Mouse (Mus musculus) embryonic fibroblast, embryonic 13.5 days (primary cell): ENCODE results near the gene Sprr2a3. TPM values are rescaled to one million over a fixed set of nuclear protein-coding genes. Genes with fewer than 3 reads are reported as not detected.
"Not testable (repeated sequence)": the region's sequence is repeated elsewhere in the genome, so short reads cannot be mapped to it uniquely, and the experiment has no call there.

Experiments used
- H3K27ac ChIP-seq: 2 replicates; pipeline ENCODE4 v1.5.1; 2012; ENCODE audit warnings: low read length, control low read depth, inconsistent platforms; ENCODE audit not compliant: insufficient read depth
- H3K4me1 ChIP-seq: 2 replicates; pipeline ENCODE4 v1.6.1; 2011; ENCODE audit warnings: low read length; ENCODE audit not compliant: control insufficient read depth, insufficient read depth
- H3K4me3 ChIP-seq: 2 replicates; pipeline ENCODE4 v1.5.1; 2011; ENCODE audit warnings: mild to moderate bottlenecking, control low read depth, low read length; ENCODE audit not compliant: insufficient read depth
- polyA plus RNA-seq: library from polyadenylated mRNA; stranded (reverse); fragments of >200 nt; gene quantifications from 2 replicates; pipeline ENCODE4 v1.2.4, GENCODE M21; 2011; ENCODE audit warnings: low read depth; ENCODE audit not compliant: missing spikeins, insufficient read length

Gene Sprr2a3
- polyA plus RNA-seq, result not detected in 2 replicates

- not testable (repeated sequence) for H3K4me3 ChIP-seq, H3K4me1 ChIP-seq, H3K27ac ChIP-seq
These were observed at the start of gene Sprr2a3 for GRCm38 (mm10) chr3:92285101-92285500. Sprr2a3 (plus strand) TSS chr3:92285417.

- H3K27ac ChIP-seq, H3K4me3 ChIP-seq, H3K4me1 ChIP-seq: not testable (repeated sequence)
These were observed 48.6 kb upstream of the Sprr2a3 start for GRCm38 (mm10) chr3:92236463-92237189.

GRCm38 (mm10) chr3:92238736-92239135, 46.5 kb upstream of the Sprr2a3 start:
- H3K4me1 ChIP-seq, H3K4me3 ChIP-seq: not testable (repeated sequence)

GRCm38 (mm10) chr3:92239197-92239596, 46.0 kb upstream of the Sprr2a3 start:
- H3K4me3 ChIP-seq, H3K27ac ChIP-seq, H3K4me1 ChIP-seq: not testable (repeated sequence)

More at GRCm38 (mm10) chr3:92238736-92239135, 46.5 kb upstream of the Sprr2a3 start:
- H3K27ac ChIP-seq, result not testable (repeated sequence)

GRCm38 (mm10) chr3:92244833-92245232, 40.4 kb upstream of the Sprr2a3 start:
- not testable (repeated sequence) for H3K4me3 ChIP-seq, H3K27ac ChIP-seq, H3K4me1 ChIP-seq

GRCm38 (mm10) chr3:92246245-92246644, 39.0 kb upstream of the Sprr2a3 start:
- H3K4me3 ChIP-seq, H3K27ac ChIP-seq, H3K4me1 ChIP-seq: not testable (repeated sequence)

- H3K27ac ChIP-seq, result not testable (repeated sequence)
These were observed 36.7 kb upstream of the Sprr2a3 start for GRCm38 (mm10) chr3:92248494-92248893.

GRCm38 (mm10) chr3:92250450-92250849, 34.8 kb upstream of the Sprr2a3 start:
- H3K27ac ChIP-seq, H3K4me1 ChIP-seq, H3K4me3 ChIP-seq: not testable (repeated sequence)

More at GRCm38 (mm10) chr3:92248494-92248893, 36.7 kb upstream of the Sprr2a3 start:
- H3K4me3 ChIP-seq, H3K4me1 ChIP-seq: not testable (repeated sequence)

- not testable (repeated sequence) for H3K27ac ChIP-seq, H3K4me1 ChIP-seq, H3K4me3 ChIP-seq
These were observed 31.4 kb upstream of the Sprr2a3 start for GRCm38 (mm10) chr3:92253860-92254259.

- H3K27ac ChIP-seq, H3K4me3 ChIP-seq, H3K4me1 ChIP-seq: not testable (repeated sequence)
These were observed 26.7 kb upstream of the Sprr2a3 start for GRCm38 (mm10) chr3:92258526-92258925.

GRCm38 (mm10) chr3:92263462-92263861, 21.8 kb upstream of the Sprr2a3 start:
- H3K4me3 ChIP-seq, H3K4me1 ChIP-seq, H3K27ac ChIP-seq: not testable (repeated sequence)

GRCm38 (mm10) chr3:92271414-92271985, 13.7 kb upstream of the Sprr2a3 start:
- H3K4me1 ChIP-seq, H3K4me3 ChIP-seq, H3K27ac ChIP-seq: not testable (repeated sequence)

GRCm38 (mm10) chr3:92273504-92273903, 11.7 kb upstream of the Sprr2a3 start:
- not testable (repeated sequence) for H3K4me3 ChIP-seq, H3K4me1 ChIP-seq

GRCm38 (mm10) chr3:92274018-92274417, 11.2 kb upstream of the Sprr2a3 start:
- H3K4me1 ChIP-seq, H3K4me3 ChIP-seq, H3K27ac ChIP-seq: not testable (repeated sequence)

More at GRCm38 (mm10) chr3:92273504-92273903, 11.7 kb upstream of the Sprr2a3 start:
- not testable (repeated sequence) for H3K27ac ChIP-seq

GRCm38 (mm10) chr3:92279663-92280062, 5.6 kb upstream of the Sprr2a3 start:
- not testable (repeated sequence) for H3K27ac ChIP-seq

GRCm38 (mm10) chr3:92280963-92281606, 4.1 kb upstream of the Sprr2a3 start:
- H3K27ac ChIP-seq, H3K4me3 ChIP-seq, H3K4me1 ChIP-seq: not testable (repeated sequence)

More at GRCm38 (mm10) chr3:92279663-92280062, 5.6 kb upstream of the Sprr2a3 start:
- H3K4me3 ChIP-seq, H3K4me1 ChIP-seq: not testable (repeated sequence)
